Mouse (Mus musculus): ENCODE measurements around the gene Mkrn1.

DNA sequence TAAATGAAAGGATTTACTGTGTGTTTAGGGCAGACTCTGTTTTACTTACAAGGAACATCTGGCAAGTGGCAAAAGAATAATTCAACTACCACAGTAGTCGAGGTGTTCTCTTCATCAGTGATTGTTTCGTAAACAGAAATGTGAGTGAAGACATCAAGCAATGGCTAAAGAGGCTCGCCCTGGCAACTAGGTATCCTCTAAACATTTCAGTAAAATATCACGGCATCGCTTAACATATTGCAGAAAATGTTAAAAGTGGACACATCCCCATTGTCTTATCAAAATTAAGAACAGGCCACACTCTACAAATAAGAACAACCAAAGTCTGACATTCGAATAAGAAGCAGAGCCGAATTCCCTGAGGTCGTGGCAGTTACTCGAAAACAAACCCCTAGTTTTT is 43.5 kb downstream of the Mkrn1 start:
- no peak for TF ChIP-seq CTCF (IDR thresholded peaks at IDR 0.05; ENCODE audit: low read depth)
- no peak for TF ChIP-seq EP300 (IDR thresholded peaks at IDR 0.05; ENCODE audit: low read depth)
